Mouse (Mus musculus) ES-E14 (cell line): Measurements from ENCODE around the gene Peak1.

Source experiments
- CHD2 ChIP-seq: IDR thresholded peaks from 2 replicates; pipeline ENCODE4 v1.6.1; 2014; ENCODE audit warnings: mild to moderate bottlenecking, low read depth, low read length, inconsistent platforms
- HCFC1 ChIP-seq: IDR thresholded peaks from 2 replicates; pipeline ENCODE4 v1.6.1; 2012; ENCODE audit warnings: low read length, inconsistent platforms, borderline replicate concordance; ENCODE audit not compliant: insufficient read depth
- MAFK ChIP-seq: IDR thresholded peaks from 2 replicates; pipeline ENCODE4 v1.6.1; 2014; ENCODE audit warnings: mild to moderate bottlenecking, low read depth, low read length, inconsistent platforms; ENCODE audit not compliant: insufficient read depth
- ZC3H11A ChIP-seq: IDR thresholded peaks from 2 replicates; pipeline ENCODE4 v1.6.1; 2012; ENCODE audit warnings: low read depth, mild to moderate bottlenecking, inconsistent platforms, low read length, borderline replicate concordance
- ZNF384 ChIP-seq: IDR thresholded peaks from 2 replicates; pipeline ENCODE4 v1.6.1; 2012; ENCODE audit warnings: low read depth, low read length, inconsistent platforms

DNA sequence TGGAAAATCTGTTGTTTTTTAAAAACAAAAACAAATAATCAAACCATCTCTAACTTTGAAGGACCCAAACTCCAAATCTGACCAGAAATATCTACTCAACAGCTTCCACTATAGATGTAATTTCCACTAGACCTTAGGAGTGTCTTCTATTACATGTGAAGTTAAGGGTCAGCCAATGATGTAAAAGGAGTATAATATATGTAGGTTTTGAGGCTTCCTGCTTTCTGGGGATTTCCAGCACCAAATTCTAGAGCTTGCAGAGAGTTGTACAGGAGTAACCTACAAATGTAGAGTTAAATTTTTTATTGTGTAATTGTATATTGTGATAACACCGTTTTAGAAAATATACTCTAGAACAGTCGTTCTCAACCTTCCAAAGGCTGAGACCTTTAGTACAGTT lies 96.6 kb downstream of the Peak1 start:
- no peak for TF ChIP-seq CHD2
- no peak for TF ChIP-seq MAFK
- TF ChIP-seq ZNF384 = no peak
- TF ChIP-seq HCFC1 = no peak
- no peak for TF ChIP-seq ZC3H11A
